Mouse (Mus musculus) frontal cortex, postnatal 36 days (tissue): ENCODE results near the gene Kif19a.

Experiments
- DNase-seq, 2 experiments: peaks; one replicate each; pipeline ENCODE4 v3.0.0; 2022; ENCODE audit warnings: low spot score in 2 of 2

Gene Kif19a

GRCm38 (mm10) chr11:114764820-114765818 is at the start of gene Kif19a:
Gene Kif19a, plus strand, starts transcription at chr11:114765388.
- DNase-seq, result peak in 1 of 2 experiments; percentile 19

- no peak for DNase-seq
Measured at GRCm38 (mm10) chr11:114715531-114715930, 49.7 kb upstream of the Kif19a start.

DNA sequence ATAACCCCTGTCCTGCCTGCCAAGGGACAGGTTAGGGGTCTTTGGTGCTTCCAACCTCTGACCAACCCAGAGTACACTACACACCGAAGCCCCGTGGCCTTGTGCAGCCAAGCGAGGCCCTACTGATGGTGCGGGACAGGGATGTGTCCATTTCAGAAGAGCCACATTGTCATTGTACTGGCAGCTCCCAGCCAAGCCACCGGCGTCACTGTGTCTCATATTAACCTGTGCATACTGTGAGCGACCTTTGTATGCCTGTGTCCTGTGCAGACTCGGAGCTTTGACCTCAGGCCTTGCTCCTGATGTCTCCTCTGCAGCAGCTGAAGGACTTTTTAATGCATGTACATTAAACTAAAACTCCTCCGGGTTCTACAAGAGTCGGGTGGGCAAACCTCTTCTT is 44.7 kb upstream of the Kif19a start:
- DNase-seq, result no peak

DNA sequence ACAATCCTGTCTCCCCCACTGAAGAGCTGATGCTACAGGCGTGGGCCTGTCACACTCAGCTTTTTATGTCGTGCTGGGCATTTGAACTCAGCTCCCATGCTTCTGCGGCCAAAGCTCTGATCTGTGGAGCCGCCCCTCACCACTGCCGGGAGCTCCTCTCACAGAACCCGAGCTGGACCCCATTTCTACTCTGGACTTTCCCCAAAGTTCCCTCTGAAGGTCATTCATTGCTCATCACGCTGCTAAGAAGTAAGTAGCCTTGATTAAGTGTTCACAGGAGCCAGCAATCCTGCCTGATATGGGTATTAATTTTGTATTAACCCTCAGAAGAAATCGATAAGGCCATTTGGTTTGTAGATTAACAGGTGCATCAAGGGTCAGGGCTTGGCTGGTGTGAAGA is 42.8 kb upstream of the Kif19a start:
- no peak for DNase-seq

- no peak for DNase-seq
Measured at GRCm38 (mm10) chr11:114723030-114723429, 42.2 kb upstream of the Kif19a start.

DNA sequence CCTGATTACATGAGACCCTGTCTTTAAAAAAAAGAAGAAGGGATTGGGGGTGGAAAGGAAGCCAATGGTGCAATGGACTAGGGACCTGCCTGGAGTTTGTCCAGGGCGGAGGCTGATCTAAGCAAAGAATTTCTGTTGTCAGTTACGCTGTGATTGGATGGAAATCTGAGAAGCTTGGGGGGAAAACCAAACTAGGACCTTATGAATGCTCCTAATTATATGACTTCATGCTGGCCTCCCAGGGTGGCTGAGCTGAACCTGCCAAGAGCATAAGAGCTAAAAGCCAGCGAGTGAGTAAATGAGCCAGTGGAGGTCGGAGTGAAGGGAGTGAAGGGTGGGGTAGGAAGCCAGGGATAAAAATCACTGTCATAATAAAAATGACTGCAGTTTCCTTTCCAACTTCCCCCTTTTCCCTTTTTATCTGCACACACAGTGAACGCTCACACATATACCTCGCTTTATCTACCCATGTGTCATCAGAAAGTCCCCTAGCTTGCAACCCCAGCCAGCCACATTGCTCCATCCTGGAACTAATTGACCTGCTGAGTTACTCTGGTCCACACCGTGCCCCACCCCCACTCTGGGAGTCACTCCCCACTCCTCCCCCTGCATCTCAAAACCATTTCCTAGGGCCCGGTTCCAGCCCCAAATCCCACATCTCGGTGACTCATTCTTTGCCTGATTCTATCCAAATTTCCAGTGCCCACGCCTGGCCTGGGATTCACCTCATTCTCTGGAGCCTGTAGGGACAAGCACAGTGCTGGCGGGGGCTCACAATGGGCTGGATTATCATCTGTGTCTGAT is 40.2 kb upstream of the Kif19a start:
- DNase-seq, result peak; percentile 53 to 62

GRCm38 (mm10) chr11:114726965-114727825 is 38.0 kb upstream of the Kif19a start, which contains the start of gene Dnaic2:
Gene Dnaic2, plus strand, starts transcription at chr11:114727408.
- peak; percentile 66 to 71 for DNase-seq

DNA sequence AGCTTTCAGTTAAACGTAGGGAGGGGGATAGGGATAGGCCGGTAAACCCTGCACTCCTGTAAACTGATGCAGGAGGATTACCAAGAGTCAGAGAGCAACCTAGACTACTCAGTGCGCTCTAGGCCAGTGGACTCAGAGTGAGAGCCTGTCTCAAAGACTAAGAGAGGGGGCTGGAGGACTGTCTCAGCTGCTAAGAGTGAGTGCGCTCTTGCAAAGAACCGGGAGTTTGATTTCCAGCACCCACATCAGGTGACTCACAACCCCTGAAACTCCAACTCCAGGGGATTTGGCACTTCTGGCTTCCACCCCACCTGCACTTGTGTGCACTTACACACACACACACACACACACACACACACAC is 37.4 kb upstream of the Kif19a start:
- DNase-seq, result no peak

DNA sequence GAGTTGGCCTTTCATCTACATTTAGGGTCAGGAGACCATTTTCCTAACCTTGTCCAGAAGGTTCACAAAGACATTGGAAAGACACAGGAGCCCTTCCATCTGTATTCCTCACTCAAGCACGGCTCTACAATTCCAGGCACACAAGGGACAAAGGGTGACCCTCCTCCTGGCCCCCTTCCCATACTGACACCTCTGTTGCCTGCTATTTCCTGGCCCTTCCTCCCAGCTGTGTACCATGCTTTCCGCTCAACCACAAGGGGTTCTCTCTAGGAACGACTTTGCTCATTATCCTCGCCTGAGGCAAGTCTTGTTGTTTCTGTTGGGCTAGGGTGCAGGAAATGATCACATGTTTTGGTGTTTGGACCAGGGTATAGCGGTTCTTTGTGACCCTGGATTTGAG is 36.9 kb upstream of the Kif19a start:
- DNase-seq, result no peak

GRCm38 (mm10) chr11:114729832-114730363 is 35.3 kb upstream of the Kif19a start:
- no peak for DNase-seq

GRCm38 (mm10) chr11:114731711-114732110 is 33.5 kb upstream of the Kif19a start:
- DNase-seq, result no peak

DNA sequence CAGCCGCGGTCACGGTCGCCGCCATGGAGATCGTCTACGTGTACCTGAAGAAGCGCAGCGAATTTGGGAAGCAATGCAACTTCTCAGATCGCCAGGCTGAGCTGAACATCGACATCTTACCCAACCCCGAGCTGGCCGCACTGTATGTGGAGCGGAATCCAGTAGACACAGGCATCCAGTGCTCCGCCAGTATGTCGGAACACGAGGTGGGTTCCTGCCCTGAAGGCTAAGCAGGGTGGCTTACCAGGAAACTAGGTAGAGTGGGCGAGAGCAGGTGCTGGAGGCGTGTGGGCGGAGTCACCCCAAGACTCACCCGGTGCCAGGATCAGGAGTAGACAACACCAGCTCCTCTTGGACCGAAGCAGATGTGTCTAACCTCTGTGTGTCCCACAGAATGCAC is 32.3 kb upstream of the Kif19a start:
- DNase-seq, result no peak

GRCm38 (mm10) chr11:114736111-114736510 is 29.1 kb upstream of the Kif19a start:
- DNase-seq, result no peak

DNA sequence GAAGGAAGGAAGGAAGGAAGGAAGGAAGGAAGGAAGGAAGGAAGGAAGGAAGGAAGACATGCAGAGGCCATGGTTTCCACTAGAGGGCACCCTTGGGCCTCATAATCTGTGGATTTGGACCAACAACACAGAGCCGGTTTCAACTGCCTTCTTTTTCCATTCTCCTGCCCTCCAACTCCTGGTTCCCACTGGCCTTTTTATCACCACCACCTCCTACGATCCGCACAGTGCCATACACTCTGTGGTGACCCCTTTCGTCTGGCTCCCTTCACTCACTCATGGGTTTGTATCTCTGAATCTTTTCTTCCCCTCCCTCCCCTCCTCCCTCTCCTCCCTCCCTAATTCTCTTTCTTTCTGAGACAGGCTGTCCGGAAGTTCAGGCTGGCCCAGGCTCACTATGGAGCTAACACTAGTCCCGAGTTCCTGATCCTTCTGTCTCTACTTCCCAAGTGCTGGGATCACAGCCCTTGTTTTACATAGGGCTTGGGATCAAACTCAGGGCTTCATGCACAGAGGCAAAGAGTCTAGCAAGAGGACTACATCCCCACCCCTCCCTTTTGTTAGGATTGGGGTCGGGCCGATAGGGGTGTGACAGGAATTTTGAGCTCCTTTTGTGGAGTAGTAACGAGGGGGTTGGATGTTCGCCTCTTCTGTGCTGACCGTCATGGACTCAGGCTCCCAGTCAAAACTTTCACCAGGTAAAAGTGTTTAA is 28.1 kb upstream of the Kif19a start:
- peak; percentile 41 to 65 for DNase-seq

GRCm38 (mm10) chr11:114740598-114740997 is 24.6 kb upstream of the Kif19a start:
- no peak for DNase-seq

- no peak for DNase-seq
Measured at GRCm38 (mm10) chr11:114741451-114741850, 23.7 kb upstream of the Kif19a start.

DNA sequence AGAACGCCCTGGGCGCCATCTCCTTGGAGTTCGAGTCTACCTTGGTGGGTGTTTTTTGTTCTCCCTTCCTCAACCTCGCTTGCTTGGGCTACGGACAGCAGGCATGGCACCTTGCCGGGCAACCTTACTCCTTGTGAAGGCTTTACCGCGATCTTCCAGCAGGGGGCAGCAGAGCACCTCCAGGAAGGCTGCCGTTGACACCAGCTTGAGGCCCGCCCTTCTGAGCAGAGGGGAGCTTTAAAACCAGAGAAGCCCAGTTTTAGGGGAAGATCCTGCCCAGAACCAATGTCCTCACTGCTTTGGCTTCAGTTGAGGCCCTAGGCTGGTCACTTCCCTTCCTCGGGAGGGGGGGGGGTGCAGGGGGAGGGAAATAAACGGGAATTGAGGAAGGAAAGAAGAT is 20.1 kb upstream of the Kif19a start:
- peak; percentile 91 to 92 for DNase-seq

GRCm38 (mm10) chr11:114747564-114748138 is 17.5 kb upstream of the Kif19a start:
- DNase-seq, result no peak

- no peak for DNase-seq
Measured at GRCm38 (mm10) chr11:114769911-114770310, 4.7 kb downstream of the Kif19a start.

DNA sequence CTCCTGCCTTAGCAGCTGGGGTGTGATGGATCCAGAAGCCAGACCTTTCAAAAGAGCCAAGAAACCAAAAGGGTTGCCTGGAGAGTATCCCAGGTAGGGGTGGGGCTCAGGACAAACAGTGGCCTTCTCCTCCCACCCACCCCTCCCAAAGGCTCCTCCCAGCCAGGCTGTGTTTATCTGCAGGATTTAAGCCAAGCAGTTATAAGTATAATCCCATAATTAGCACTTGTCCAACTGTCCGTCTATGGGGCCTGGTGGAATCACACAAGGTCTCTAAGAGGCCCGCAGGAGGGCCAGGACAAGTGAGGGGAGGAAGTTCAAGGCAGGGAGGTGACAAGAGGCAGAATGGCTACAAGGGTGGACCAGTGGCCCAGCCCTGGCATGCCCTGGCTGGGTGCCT is 6.7 kb downstream of the Kif19a start:
- DNase-seq, result no peak
